Mouse (Mus musculus): ENCODE measurements around the gene Rdh1.

GRCm38 (mm10) chr10:127710331-127710730 is 49.2 kb upstream of the Rdh1 start:
- TF ChIP-seq MAZ (IDR thresholded peaks at IDR 0.05; ENCODE audit: low read depth, low read length) (no peak), NRF1 (IDR thresholded peaks at IDR 0.05; ENCODE audit: low read depth, low read length) (no peak), CTCF (conservative IDR thresholded peaks at IDR 0.05 in 1 of 2, IDR thresholded peaks at IDR 0.05 in 1 of 2; ENCODE audit: low read depth in 2 of 2, low read length in 2 of 2) (no peak)

All from CH12.LX (cell line).